Mouse (Mus musculus) left cerebral cortex, adult 18-20 months (tissue): ENCODE measurements around the gene Pi4kb. TPM values are rescaled to one million over a fixed set of nuclear protein-coding genes. Genes with fewer than 3 reads are reported as not detected.
"Not testable (repeated sequence)": the region's sequence is repeated elsewhere in the genome, so short reads cannot be mapped to it uniquely, and the experiment has no call there.

Experiments used
- DNase-seq, 2 experiments: peaks; one replicate each; pipeline ENCODE4 v3.0.0; 2021 to 2022; ENCODE audit warnings: low spot score in 2 of 2, mixed read lengths in 1 of 2
- total RNA-seq, 2 experiments: library from RNA; stranded (reverse); gene quantifications; 2 replicates each; pipeline ENCODE4 v1.2.3; 2021

The Pi4kb gene
- total RNA-seq, 2 experiments from 2014 or later, result 60.9 to 62.2 TPM

DNA sequence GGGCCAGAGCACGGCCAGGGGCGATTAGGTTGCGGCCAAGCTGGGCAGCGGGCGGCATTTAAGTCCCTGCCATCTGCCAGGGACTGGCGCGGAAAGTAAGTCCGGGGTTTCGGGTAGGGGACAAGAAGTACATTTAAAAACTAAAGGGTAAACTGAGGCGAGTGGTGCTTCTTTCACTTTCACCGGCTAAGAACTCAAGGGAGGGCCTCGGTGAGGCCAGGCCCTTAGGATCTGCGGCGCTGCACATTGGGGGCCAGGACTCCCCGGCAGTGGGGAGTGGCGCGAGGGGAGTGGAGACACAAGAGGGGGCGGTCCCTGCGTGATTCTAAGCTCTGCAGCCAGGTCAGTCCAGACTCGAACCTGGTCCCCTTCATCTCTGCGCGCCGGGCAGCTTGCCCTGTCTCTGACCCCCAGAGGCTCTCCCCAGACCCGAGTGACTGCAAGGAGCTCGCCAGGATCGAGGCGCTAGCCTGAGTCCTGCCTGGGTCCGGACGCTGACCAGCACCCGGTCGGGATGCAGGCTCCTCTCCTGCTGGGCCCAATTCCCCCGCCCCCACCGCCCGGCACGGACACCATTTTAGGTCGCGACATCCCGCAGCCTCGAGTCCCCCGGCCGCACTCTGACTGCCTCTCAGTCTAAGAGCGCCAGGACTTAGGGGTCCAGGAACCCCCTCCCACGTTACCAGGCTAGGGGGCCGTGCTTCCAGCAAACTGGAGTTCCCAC, 40.1 kb downstream of the Pi4kb start:
- peak; percentile 31 for DNase-seq

DNA sequence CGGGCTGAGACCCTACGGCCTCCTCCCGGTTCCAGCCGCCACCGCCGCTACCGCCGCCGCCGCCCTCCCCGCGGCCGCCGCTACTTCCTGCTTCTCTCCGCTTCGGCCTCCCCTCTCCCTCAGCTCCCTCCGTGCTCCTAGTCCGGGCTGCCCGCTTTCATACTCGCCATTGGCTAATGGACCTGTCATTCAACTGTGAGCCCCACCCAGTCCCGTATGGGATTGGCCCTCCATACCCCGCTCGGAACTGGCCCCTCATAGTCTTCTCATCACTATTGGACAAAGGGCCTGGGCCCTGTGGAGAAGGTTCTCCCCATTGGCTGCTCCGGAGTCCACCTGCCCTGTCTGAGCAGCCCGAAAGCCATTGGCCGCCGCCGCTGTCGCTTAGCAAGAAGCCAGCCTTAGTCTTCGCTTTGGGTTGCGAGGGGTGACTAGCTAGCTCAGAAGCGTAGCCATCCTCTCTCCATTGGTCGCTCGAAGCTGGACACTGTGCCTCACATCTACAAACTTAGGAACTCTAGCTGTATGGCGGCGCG, 40.9 kb downstream of the Pi4kb start, which contains the start of gene Zfp687:
Zfp687 (minus strand) TSS at position 112 of the 536 bp plus-strand sequence.
- peak; percentile 99 to 100 for DNase-seq

DNA sequence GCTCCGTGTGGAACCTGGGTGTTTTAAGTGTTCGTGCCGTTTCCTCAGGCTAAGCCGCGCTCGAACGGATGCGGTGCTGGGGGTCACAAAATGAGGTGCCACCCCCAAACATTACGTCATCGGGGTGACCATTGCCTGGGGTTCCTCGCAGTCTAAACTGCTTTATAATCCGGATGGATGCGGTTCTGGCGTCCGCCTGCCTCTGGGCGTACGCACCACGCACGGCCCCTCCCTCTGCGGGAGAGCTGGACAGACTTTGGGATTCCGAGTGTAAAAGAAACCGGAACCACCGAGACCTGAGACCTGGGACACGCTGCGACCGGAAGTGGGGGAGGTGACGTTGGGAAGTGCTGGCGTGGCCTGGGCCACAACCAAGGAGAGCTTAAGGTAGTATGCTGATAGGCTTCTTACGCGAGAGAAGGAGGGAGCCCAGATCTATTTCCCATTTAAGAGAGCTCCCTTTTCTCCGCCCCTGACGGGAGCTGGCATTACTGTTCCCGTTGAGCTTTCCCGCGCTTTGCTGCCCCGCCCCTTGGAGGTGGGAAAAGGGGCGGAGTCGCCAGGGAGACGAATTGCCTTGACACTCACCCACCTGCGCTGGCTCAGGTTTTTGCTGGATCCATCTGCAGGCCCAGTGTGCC, 41.5 kb downstream of the Pi4kb start:
- peak; percentile 89 to 93 for DNase-seq

DNA sequence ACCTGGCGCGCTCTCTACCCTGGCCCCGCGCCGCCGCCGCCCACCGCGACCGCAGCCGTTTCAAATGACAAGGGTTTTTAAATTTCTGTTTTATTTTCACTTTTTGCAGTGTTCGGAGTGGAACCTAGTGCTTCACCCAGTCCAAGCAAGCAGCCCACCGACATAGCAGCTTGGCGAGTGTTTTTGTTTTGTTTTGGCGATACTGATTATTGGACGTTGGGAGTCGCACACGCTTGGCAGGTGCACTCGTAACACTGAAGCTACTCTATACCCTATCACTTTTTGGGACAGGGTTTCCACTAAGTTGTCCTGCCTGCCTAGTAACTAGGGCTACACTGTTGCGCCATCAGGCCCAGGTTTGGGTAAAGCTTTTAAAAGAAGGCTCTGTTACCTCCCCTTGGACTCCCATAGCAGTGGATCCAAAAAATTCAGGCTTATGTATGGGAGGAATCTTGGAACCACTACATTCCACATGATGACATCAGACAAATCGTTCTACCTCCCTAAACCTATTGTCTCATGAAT, 42.1 kb downstream of the Pi4kb start:
- no peak for DNase-seq

DNA sequence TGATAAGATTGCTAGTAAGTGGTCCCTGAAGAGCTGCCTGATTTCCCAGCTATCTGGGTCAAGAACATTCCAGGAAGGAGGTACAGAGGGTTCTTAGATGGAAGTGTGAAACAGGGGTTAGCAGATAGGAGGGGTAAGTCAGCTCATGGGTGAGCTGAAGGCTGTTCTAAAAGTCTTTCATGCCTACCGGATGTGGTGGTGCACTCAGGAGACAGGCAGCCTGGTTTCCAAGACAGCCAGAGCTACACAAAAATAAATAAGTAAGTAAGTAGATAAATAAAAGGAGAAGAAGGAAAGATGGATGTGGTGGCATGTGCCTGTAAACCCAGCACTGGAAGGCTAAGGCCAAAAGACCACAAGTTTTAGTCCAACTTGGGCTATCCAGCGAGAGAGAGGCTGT, 44.2 kb downstream of the Pi4kb start:
- no peak for DNase-seq

DNA sequence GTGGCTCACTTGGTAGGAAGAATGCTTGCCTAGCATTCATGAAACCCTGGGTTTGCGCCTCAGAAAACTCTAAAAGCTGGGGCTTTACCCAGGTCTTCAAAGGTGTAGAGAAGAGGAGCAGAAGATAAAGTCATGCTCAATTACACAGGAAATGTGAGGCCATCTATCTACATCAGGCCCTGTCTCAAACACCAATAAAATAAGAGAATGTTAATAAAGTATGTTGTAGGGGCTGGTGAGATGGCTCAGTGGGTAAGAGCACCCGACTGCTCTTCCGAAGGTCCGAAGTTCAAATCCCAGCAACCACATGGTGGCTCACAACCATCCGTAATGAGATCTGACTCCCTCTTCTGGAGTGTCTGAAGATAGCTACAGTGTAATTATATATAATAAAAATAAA, 46.4 kb downstream of the Pi4kb start:
- DNase-seq, result not testable (repeated sequence)

DNA sequence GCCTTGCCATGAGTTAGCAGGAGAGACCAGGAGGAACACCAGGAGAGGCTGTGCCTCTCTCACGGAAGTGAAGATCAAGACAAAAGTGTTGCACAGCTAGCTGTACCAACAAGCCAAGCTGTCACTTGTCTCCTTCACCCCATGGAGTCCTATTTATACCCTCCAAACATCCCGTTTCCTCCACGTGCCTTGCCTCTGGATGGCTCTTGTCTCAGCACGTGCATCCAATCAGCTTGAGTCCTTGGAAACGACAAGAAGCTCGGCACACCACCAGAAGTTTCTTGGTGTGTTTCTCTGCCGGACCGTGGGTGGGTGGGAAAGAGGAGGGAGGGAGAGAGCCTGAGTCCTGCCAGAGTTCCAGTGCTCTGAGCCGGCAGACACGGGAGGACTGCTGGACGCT, 50.0 kb downstream of the Pi4kb start:
- DNase-seq, result peak; percentile 36 to 44

DNA sequence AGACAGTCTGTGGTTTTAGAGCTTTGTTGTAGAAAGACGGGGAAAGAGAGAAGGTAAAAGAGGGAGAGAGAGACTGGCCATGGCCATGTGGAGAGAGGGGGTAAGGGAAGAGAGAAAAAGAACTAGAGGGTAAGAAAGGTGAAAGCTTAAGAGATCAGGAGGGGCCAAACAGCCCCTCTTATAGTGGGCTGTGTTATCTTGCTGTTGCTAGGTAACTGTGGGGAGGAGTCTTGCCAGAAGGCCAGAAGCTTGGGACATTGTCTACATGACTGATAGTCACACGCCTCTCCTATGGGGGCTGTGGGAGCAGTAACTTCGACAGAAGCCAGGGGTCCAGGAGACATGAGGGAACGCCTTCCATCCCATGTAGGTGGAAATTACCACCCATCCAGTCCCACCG, 50.7 kb downstream of the Pi4kb start:
- no peak for DNase-seq

DNA sequence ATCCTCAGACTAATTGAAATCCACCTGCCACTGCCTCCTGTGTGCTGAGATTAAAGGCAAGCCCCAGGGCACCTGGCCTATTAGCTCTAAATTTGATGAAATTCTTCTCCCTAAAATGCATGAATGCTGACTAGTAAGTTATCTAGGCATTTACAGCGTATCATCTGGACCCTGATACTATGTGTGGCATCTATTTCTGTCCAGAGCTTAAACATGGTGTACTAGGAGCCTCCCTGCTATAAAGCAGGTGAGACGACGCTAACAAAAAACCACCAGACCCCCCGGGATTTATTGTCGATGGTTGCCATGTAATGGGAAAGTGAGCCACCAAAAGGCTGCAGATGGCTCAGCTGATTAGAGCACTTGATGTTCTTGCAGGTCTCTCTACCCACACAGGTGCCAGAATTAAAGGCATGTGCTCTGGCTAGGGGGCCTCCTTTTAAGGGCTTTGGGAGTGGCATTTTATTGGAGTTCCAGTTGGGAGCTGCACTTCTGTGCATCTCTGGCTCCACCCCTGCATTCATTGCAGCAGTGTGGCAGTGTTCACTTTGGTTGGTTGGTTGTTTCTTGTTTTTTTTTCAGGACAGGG, 52.6 kb downstream of the Pi4kb start:
- DNase-seq, result no peak

DNA sequence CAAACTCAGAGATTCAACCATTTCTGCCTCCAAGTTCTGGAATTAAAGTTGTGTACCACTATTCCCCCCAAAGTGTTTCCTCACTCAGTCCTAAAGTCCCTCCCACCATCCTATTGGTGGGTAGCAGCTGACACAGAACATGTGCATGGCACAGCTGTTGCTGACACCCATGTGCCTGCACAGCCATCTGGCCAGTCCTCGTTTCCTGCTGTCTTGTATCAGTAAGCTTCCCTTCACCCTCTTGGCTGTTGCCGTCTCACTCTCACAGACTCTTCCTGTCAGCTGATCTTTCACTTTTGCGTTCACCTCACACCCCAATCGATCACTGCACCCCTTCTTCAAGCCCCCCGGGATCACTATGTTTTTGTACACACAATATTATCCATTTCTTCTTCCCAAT, 53.2 kb downstream of the Pi4kb start:
- peak; percentile 55 to 64 for DNase-seq

DNA sequence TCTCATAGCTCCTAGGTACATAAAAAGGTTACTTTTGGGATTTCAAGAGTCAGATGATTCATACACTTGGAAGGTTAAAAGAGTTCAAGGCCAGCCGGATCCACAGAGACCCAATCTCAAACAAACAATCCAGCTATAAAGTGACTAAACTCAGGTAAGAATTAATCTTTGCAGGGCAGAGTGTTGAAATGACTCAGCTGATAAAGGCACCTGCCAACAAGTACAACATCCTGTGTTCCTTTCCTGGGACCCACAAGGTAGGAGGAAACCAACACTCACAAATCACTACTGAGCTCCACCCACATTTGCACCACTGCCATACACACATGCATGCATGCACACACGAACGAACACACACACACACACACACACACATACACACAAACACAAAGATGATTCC, 54.1 kb downstream of the Pi4kb start:
- DNase-seq, result no peak

DNA sequence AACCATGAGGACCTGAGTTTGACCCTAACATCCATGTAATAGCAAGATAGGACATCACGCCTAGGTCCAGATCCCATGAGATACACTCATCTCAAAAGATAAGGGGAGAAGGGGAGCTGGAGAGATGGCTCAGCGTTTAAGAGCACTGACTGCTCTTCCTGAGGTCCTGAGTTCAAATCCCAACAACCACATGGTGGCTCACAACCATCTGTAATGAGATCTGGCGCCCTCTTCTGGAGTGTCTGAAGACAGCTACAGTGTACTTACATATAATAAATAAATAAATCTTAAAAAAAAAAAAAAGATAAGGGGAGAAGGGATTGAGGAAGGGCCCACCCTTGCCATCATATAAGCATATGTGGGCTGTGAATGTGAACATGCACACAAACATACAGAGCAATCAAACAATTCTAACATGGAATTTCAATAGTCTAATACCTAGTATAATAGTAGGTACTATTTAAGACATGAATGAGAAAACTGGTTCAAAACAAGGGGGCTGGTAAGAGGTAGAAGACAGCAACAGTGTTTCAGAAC, 54.8 kb downstream of the Pi4kb start:
- DNase-seq, result not testable (repeated sequence)

DNA sequence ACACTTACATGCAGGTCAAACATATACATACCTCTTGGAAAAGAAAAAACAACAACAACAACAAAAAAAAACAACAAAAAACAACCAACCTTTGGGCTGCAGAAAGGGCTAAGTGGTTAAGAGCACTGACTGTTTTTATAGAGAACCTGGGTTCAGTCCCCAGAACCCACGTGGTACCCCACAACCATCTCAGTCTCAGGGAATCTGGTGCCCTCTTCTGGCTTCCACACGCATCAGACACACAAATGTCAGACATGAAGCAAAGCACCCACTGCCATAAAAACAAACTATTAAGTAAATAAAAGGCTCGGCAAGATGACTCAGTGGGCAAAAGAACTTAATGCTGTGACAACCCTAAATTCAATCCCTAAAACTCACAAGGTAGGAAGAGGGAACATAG, 55.4 kb downstream of the Pi4kb start:
- DNase-seq, result no peak

DNA sequence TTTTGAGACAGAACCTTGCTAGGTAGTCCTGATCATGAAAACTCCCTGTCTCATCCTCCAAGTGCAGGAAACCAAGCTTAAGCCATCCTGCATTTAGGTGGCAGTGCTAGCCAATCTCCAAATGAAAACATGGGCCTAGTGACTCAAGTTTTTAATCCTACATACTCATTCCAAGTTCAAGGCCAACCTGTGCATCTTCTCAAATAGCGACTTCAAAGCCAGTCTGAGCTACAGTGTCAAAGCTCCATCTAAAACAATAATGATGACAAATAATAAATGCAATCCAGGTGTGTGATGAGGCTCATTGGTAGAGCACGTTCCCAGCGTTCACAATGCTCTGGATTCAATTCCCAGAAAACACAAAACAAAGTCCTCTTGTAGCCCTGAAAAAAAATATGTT, 67.1 kb downstream of the Pi4kb start:
- DNase-seq, result no peak

DNA sequence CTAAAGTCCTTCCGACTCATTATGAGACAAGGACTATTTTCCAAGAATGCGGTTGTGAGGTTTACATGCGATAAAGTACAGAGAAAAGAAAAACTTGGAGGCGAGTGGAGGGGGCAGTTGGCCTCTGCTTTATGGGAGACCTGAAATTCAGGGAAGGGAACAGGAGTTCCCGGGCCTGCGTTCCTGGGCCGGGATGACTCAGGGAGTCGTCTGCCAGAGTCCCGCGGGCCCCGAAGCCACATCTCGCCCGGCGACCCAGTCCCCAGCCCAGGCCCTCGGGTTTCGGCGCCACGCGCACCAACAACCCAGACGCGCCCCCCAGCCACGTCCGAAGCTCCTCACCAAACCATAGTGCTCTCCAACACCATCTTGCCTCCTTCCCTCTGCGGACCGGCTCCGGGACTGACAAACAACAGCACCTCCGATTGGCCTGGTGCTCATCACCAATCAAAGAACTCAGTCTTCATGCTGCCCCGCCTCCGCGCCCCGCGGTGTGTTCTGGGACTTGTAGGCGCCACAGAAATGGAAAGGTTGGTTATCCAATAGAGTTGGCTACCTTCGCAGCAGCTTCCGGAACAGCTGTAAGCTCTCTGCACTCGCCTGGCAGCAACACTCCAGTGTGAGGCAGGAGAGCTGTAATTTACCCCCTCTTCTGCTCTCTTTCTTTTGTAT, 67.8 kb downstream of the Pi4kb start, which contains the start of gene Psmd4:
Psmd4 (minus strand) TSS at position 449 of the 672 bp plus-strand sequence.
- DNase-seq, result peak; percentile 99

DNA sequence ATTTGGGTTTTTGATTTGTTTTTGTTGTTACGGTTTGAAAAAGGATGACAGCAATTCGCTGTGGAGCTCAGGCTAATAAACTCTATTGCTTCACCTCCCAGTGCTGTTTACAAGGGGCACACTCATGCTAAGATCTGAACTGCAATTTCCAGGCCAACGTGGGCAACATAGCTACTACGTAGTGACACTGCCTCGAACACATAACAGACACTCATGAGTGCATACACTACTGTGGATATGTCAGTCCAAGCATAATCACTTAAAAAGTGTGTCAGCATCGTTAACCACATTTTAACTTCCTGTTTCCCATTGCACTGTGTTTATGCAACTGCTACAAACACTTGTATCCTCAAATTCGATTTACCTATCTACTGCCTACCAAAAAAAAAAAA, 68.3 kb downstream of the Pi4kb start:
- no peak for DNase-seq

DNA sequence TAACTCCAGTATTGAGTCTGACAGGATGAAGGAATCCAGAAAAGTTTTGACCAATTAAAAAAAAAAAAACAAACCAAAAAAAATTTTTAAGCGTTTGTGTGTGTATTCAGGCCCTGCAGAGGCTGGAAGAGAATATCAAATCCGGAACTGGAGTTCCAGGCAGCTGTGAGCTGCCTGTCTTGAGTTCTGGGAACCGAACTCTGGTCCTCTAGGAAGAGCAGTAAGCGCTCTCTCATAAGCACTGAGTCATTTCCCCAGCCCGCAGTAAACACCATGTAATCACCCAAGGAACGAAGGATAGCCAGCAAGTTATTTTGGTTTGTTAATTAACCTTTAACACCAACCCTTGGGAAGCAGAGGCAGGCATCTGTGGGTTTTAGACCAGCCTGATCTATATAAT, 68.7 kb downstream of the Pi4kb start:
- no peak for DNase-seq

DNA sequence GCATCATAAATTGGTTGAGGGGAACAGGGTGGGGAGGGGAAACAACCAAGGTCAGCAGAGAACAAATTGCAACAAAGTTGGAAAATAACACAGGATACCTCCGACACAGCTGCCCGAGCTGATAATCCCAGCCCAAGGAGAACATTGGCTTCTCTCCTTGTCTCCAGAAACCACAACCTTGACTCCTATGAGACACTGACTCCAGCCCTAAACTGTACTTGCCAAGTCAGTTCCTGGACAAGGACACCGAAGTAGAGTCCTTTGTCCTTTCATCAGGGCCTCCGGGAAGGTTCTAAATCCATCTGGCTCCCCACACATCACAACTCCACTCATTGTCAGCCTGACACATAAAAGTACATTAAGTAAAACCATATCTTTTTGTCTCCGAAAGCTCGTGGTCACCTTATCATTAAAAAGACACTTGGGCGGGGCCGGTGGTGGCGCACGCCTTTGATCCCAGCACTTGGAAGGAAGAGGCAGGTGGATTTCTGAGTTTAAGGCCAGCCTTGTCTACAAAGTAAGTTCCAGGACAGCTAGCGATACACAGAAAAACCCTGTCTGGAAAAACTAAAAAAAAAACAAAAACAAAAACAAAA, 72.0 kb downstream of the Pi4kb start:
- DNase-seq, result no peak

DNA sequence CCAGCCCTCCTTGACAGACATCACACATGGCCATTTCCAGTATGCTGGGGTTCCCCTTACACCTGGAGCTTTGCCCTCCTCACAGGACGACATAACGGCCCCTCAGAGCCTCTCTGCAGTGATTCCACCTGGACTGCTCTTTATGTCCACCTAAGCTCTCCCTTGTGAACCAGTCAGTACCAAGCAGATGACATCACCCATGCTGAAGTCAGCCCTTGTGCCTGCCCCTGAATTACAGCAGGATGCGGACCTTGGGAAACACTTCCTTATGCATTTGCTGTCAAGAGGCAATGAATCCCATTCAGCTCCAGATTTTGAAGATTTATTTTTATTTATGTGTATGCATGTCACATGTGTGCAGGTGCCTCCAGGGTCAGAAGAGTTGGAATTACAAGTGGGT, 73.4 kb downstream of the Pi4kb start:
- DNase-seq, result no peak

DNA sequence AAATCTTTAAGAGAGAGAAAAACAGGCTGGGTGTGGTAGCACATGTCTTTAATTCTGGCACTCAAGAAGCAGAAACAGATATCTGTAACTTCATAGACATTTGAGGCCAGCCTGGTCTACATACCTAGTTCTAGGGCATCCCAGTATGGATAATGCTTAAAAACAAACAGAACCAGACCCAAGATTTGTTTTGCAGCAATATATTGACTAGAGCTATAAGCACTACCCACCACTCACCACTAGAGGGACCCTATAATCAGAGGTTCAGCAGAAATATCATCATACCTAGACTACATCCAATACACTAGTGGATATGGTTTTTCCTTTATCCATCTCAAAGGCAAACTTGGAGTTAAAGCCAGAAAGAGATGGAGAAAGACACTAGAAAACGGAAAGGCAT, 78.4 kb downstream of the Pi4kb start:
- peak in 1 of 2 experiments; percentile 23 for DNase-seq

DNA sequence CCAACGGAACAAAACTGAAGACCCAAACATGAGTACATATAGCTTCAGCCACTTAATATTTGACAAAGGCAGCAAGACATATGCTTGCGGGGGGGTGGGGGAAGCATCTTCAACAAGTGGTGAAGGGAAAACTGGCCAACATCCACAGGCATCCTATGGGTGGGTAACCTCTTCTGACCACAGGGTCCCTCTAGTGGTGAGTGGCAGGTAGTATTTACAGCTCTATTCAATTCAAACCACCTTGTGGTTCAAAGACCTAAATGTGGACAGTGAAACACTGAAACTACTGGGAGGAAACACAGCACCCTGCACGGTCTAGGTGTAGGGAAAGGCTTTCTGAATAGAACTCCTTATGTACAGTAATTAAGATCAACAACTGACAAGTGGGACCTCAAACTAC, 79.2 kb downstream of the Pi4kb start:
- DNase-seq, result peak; percentile 8 to 22
